Mouse (Mus musculus) CD8-positive naive resting alpha-beta T cell, adult 2 months (primary cell): ENCODE results near the gene Sap30.
"Not testable (repeated sequence)": the region's sequence is repeated elsewhere in the genome, so short reads cannot be mapped to it uniquely, and the experiment has no call there.

Experiments used
- DNase-seq, 2 experiments: peaks; one replicate each; pipeline ENCODE4 v3.0.0; 2022; ENCODE audit warnings: low read depth in 2 of 2, low spot score in 2 of 2

The Sap30 gene

DNA sequence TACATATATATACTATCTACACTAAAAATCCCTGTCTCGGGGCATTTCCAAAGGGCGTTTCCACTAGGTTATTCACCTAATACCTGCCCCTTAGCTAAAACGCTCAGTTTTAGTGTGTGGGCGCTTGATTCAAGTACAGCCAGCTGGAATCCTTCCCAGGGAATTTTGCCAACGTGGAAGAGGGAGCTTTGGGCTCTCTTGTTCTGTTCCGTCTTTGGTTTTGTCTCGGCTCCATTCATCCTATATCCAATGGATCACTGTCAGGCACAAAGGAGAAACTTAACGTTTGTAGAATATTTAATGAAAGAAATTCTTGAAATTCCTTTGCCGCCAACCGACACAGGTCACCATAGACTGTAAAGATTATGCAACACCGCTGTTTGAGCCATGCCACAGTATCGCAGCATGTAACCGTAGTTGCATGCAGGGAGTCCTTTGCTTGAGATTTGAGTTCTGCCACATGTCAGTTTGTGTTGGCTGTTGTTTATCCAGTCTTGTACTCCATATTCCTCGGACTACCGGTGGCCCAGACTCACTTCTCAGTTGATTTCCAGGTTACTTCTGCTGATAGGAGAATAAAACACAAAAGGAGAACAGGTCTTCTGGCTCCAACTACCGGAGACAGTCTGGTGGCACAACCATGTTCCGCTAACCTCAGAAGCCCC, 11.3 kb upstream of the Sap30 start:
- no peak for DNase-seq

DNA sequence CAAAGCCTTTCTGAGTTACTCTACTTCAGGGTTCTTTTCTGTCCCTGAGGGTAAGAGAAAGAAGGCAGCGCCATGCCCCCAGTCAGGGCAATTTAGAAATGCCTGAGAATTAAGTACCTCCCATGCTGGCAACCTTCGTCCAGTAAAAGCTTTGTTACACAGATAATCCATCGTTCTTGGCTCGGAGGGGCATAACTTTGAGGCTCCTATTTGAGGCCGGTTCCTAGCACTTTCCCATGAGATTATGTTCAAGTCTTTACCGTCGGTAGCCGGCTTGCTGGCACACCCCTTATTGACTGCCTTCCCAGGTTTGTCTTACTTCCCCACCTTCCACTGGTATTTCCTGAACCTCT, 10.8 kb upstream of the Sap30 start:
- DNase-seq: no peak

DNA sequence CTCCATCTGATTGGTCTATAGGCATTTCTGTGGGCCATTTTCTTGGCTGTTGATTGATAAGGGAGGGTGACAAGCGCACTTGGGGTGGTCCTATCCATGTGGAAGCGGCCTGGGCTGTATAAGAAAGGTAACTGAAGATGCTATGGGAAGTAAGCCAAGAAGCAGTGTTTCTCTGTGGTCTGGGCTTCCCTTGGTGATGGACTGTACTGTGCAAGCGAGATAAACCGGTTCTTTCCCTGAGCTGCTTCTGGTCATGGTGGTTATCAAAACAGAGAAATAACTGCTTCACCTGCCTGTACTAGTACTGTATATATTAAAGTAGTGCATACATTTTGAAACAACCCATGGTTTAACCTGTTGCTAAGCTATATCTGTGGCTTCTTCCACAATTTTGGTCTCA, 4.2 kb upstream of the Sap30 start:
- no peak for DNase-seq

DNA sequence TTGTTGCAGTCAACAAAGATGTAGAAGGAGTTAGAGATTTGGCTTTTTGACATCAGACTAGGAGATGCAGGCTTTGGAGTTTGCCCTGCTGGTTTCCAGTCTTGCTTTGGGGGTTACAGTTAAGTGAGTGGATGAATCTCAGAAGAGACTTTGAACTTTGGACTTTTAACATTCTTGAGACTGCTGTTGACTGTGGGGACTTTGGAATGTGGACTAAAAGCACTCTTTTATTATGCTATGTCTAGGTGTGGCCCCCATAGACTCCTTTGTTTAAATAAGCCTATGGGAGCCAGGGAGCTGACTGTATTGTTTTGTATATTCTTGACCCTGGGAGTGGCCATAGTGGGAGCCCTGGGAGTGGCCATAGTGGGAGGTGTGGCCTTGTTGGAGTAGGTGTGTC, 2.2 kb upstream of the Sap30 start:
- DNase-seq: no peak

DNA sequence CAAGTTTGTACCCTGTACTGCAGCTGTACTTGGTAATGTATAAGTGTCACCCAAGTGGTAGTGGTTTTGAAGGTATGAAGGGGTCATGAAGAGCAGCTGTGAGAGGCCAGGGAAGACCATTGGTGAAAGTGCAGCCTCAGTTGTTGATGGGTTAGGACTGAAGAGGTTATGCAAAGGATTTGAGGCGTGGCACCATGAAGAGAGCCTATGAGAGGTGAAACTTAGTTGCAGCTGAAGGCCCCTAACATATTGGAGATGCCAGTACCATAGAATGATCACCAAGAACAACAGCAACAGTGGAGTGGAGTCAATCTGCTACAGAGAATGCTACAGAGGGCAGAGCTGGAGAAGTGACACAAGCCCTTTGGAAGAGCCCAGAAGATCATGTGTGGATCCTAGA, 1.7 kb upstream of the Sap30 start:
- DNase-seq: no peak

DNA sequence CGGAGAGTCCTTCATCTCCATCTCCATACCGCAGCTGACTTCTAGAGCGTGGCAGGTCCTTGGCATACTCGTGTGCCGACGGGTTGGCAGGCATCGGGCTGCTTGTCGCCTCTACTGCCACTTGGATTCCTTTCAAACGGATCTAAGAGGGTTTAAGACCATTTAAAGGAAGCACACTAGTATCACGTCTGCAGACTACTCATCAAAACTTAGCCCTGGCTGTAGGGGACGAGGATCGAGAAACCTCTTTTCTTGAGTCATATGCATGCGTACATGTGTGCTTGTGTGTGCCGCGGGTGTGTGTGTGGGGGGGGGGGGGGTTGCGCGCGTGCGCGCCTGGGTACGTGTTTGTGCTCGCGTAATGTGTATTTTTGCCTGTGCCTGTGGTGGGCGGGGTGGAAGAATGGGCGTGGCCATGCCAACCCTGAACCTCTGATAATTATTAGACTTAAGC, 679 bp upstream of the Sap30 start:
- DNase-seq: peak; percentile 42 to 58

DNA sequence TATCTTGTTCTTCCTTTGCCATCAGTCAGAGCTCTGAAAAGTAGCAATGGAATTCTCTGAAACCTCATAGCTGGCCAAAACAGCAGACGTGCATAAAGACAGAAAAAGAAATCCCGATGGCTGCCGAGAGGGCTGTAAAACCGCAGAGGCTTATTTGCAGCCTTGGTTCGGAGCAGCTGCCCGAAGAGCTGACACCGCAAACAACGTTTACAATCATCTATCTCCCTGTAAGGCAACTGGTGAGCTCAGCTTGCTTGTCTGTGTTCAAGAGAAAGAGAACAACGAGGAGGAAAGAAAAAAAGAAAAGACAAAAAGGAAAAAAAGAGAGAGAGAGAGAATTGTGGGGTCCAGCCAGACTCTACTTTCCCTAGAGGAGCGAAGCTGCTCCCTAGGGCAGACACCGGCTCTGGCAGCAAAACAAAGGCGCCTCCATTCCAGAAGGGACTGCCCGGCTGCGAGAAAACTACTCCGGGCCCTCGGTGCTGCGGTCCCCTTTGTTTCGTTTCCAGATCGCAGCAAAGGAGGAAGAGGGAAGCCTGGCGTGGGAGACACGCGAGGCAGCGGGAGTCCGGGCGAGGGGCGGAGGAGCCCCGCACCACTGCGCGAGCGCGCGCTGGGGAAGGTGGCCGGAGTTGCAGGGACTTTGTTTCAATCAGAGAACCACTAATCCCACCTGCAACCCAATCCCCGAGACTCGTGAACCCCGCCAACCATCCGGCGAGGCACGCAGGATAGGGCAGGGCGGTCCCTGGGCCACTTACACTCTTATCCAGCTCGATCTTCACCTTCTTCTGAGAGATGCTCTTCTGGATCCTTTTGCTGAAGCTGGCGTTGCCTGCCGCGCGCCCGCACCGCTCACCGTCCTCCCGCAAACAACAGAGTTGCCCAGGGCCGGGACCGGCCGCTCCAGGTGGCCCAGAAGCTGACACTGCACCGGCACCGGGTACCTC, 894 bp downstream of the Sap30 start:
- DNase-seq: peak; percentile 32 to 39

DNA sequence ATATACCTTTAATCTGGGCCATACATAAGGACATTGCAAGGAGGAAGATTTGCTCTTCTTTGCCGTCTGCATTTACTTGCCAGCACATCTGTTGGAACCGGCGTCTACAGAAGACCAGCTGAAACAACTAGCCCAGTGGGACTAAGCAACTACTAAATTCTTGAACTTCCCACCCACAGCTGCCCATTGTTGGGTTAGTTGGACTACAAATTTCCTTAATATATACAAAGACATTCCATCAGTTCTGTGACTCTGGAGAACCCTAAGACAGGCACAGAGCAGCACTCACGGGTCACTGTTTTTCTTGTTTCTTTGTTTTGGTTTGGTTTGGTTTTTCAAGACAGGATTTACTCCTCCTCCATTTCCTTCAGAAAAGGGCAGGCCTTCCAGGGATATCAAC, 7.1 kb downstream of the Sap30 start:
- DNase-seq: no peak

DNA sequence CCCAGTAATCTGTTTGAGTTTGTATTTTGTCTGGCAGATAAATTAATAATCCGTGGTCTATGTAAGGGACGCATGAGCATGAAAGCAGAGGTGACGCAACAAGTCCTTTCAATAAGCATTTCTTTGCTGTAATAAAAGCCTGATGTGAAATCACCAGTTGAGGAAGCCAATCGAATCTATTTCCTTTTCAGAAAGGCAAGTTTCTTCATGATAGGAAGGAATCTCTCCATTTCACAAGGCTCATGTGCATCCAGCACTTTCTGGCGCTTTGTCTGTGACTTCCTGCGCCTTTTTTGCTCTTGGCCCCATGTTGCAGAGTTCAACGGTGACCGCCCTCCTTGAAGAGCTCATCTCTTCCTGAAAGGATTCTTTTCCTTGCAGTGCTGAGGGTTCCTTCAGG, 8.0 kb downstream of the Sap30 start:
- DNase-seq: no peak

DNA sequence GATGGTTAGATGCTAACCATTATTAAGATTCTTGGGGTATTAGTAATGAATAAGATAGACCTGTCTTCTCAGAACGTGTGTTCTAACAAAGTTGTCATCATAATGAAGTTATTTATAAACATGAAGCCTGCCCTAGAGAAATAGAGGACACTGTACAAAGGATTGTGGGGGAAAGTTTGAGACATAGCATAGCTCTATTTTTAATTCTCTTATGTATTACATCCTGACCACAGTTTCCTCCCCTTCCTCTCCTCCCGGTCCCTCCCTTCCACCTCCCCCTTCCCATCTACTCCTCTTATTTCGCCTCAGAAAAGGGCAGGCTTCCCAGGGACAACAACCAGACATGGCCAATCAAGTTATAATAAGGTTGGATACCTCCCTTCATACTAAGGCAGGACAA, 9.3 kb downstream of the Sap30 start:
- no peak for DNase-seq

DNA sequence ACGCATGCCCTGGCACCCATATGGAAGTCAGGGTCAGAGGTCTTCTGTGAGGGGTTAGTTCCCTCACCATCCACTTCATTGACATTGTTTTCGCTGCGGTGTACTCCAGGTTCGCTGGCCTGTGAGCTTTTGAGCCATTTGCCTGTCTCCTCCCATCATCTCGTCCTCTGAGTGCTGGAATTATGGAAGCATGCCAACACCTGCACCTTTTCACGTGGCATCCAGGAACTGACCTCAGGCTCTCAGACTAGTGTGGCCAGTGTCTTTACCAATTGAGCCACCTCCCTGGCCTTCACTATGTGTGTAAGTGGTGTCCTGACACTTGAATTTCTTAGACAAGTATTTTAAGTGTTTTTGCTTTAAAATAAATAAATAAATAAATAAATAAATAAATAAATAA, 13.9 kb downstream of the Sap30 start:
- DNase-seq: no peak

DNA sequence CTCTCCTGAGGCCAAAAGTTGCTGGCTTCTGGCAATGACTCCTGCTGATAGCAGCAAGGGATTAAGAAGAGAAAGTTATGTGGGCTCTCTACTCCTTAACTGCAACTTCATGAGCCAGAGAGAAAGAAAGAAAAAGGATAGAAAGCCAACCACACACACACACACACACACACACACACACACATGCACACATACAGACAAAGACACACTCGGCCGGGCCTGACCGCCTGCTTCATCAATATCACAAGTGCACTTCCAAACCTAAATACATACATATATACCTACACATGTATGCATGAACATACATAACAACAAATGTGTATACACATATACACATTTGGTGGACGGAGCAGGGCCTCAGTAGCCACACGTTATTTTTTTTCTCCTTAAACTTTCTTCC, 16.8 kb downstream of the Sap30 start:
- DNase-seq: no peak

DNA sequence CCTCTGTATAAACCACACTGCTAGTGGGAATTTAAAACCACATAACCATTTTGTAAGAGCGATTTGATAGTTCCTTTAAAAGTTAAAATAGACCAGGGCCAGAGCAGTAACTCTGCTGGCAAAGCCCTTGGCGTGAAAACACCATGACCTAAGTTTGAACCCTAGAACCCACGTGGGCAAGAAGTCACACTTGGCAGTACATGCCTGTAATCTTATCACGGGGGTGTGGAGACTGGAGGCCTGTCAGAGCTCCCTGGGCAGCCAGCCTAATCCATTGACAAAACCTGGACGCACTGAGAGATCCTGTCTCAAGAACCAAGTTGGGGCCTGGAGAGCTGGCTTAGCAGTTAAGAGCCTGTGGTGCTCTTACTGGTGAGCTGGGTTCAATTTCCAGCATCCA, 19.0 kb downstream of the Sap30 start:
- DNase-seq: no peak

DNA sequence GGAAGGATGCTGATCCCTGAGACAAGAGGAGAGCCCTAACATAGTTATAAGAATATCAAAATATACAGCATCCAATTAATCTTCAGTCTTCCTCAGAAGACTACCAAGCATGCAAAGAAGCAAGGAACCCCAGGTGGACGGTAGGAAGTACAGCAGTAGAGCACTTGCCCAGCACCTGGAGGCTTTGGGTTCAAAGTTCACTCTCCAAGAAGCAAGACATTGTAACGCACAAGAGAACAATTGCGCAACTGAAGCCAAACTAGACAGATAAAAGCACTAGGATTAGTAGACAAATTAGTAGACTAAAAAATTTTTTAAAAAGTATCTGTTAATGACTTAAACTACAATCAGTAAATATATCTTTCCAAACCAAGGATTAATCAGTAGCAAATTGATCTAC, 23.9 kb downstream of the Sap30 start:
- DNase-seq: no peak

DNA sequence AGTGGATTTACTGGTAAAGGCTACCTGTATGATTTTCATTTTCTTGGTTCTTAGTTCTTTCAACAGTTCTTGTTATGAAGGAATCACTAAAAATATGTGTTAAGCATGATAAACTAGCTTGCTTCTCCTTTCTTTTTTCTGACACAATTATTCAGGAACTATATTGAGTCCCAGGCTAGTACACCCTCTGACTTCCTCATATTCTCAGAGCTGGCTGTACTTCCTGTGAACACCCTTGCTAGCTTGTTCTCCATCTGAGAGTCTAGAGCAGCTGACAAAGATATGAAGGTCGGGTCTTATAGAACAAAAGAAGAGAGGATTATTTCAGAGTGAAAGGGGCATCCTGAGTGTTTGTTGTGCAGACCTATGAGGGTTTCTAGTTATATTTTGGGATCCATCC, 24.8 kb downstream of the Sap30 start:
- DNase-seq: no peak

DNA sequence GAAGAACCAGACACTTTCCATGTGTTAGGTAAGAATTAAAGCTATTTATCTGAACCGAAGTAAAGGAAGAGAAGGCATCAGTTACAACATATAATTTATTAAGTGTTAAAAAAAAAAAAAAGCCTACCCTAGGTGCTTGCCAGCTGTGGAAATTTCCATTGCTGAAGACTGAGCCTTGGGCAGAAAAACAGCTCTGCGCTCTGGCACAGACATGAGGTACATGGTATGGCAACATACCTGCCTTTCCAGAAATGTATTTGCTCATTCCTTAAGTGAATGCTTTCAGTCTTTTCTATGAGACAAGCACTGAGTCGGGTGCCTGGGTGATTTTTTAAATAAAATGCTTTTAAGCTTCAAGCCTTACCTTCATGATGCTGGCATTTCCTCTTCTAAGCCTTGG, 29.7 kb downstream of the Sap30 start:
- DNase-seq: no peak

DNA sequence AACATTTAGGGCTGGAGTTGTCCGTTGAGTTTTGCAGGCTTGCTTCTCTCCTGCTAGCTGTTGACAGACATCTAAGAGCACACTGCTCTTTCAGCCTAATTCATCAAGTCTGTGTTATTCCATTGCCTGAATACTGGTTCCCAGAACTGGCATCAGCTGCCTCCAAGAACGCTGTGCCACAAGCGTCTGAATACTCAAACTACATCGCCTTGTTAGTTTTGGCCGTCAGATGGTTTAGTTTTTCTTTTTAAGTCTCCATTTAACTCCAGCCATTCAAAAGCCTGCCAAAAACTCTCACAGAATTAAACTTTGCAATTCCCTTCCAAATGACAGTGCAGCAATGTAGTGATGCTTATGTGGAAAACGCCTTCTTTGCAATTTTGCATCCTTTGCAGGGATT, 30.5 kb downstream of the Sap30 start:
- DNase-seq: no peak

DNA sequence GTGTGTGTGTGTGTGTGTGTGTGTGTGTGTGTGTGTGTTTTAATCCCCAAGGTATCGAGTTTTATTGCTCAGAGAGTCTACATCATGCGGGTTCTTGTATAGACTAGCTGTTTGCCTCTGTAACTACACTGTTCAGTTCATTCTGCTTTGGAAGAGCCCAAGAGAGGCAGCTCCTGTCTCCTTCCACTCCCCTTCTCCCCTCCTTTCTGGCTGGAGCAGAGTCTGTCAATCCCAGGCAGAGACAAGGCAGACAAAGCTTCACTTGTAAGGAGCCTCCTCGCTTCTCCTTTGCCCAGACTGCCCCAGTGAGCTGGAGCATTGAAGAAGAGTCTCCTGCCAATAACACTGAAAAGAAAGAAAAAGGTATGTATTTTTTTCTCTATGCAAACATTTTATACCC, 31.9 kb downstream of the Sap30 start, which contains the start of gene Scrg1:
Scrg1 (plus strand) TSS at position 159 of the 400 bp plus-strand sequence.
- DNase-seq: no peak

DNA sequence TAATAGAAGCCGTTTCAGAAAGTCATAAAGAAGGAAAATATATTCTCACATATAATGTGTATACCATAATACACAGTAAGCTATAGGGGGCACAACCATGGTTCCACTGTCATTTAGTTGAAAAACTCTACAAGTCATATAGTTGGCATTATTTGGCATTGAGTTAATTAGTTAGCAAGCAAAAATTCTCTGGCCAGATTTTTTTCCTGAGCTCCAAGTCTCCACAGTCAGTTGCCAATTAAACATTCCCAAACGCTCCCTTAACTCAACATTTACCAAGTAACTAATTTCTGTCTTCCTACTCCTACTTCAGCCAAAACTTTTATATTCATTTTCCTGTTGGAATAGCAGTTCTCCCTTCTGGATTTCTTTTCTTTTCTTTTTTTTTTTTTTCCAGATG, 34.3 kb downstream of the Sap30 start:
- no peak for DNase-seq

DNA sequence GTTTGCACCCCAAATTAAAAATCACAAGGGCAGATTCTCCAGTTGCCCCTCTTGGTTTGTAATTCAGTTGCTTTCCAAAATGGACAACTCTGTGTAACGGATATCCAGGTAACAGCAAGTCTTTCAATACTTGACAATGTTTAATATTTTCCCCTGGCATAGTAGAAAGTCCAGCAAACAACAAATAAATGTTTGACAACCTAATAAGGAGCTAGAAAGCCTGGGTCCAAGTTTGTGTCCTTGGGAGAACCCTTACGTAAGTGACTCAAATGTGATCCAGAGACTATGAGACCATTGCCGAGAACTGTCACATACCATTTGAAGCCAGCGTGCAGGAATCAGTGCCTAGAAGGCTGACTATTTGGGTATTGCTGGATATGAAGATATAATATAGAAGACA, 35.8 kb downstream of the Sap30 start:
- no peak for DNase-seq

DNA sequence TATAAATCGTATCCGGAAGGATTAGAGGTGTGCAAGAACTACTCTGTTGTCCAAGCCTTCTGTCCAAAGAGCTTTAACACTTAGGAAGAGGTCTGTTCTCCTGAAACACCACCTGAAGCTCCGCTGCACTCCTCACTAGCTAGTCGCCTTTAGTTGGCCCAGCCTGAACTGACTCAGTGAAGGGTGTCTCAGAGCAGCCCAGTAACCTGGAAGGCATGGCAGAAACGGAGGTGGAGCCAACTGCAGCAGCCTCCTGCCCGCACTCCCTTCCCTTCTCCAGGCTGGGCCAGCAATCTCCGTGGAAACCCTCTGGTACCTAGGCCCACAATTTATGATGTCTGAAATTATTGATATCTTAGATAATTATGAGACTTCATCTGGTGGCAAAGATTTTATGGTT, 36.9 kb downstream of the Sap30 start:
- DNase-seq: no peak

DNA sequence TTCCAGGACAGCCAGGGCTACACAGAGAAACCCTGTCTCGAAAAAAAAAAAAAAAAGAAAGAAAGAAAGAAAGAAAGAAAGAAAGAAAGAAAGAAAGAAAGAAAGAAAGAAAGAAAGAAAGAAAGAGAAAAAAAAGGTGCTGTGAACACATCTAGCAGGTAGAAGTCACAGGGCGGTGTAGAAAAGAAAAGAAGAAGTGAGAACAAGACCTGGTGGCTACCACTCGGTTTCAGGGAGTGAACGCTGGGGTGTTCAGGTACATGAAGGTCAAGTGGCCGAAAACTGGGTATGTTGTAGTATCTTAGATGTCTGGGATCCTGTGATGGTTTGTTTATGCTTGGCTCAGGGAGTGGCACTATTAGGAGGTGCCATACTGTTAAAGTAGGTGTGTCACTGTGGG, 41.8 kb downstream of the Sap30 start:
- not testable (repeated sequence) for DNase-seq

DNA sequence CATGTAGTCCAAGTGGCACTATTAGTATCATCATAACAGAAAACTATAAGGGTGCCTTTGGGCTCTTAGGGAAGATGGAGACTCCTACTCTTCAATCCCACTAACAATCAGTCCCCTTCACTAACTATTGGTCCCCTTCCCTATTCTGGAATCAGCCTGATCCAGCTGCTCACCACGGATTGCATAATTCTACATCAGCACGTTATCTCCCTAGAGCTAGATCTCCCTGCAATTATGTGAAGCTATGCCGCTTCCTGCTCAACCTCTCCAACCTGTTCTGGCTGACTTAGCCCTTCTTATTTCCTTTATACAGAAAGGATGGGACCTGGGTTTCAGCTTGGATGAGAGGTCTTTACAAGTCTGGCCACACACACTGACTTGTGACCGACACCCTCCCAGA, 44.4 kb downstream of the Sap30 start:
- DNase-seq: no peak
